In the genomic region with DNA sequence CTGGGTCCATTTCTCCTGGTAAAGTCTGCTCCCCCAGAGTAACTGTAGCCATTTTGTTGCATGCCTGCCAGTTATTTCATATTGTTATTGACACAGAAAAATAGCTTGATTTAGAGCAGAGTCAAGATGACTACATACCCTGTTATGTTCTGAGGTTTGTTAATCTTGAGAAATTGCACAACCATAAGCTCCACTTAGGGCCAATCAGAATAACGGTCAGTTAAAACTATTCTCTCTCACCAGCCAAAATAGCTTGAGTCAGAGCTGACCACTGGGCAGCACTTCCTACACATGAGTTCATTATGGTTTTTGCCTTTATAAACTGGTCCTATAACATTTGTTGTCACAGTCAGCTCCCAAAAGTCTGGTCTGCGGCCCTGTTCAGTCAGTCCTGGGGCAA, we compare ENCODE assay signal across 13 mouse cellular contexts.
"Had no signal": no experiment of that assay in that cellular context is flagged by ENCODE, and none has a peak within 500 bp of the region (broad histone marks: within the 10 kb centered on the region; RNA-seq: fewer than 3 reads in every experiment).

No protein-coding gene starts in this region.

- DNase-seq: kidney, adult 18-20 months; kidney, adult 9 months; kidney, postnatal 14 days; kidney, postnatal 4 days; left cerebral cortex, postnatal 4 days; liver, postnatal 0 days; lung, embryonic 14.5 days; midbrain, embryonic 14.5 days; right cerebral cortex, adult 18-20 months; right cerebral cortex, postnatal 25 days; thymus, adult 2 months; thymus, postnatal 14 days; thymus, postnatal 4 days had no signal
